ENCODE assay signal across 15 mouse cellular contexts in the genomic region with DNA sequence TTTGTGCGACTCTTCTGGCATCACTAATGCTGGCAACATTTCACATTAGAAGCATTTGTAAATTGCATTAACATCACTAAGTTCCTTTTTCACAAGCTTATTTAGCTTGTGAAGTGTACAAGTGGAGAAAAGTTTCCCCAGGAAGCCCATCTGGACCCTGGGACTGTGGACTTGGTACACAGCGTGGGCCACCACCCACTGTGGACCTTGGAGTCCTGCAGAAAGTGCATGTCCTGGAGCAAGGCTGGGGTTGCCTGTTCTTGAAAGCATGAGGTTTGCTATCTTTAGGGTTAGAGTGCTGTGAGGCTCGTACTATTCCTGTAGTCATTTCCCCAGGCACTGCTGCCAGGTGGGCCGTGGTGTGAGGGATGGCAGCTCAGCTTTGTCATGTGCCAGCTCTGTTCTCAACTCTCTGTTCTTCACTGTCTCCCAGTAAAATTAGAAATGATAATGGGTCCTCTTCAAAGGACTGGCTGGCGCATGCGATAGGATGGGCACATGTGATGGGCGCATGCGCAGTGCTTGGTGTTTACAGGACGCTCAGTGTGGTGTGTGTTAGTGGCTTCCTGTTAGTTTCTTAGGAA.
DNase-seq lines count a peak whose midpoint lies in the region; ATAC-seq and TF ChIP-seq lines count a peak whose summit lies in the region.
"Had no signal": no experiment of that assay in that cellular context is flagged by ENCODE, and none has a peak within 500 bp of the region (broad histone marks: within the 10 kb centered on the region; RNA-seq: fewer than 3 reads in every experiment).

No protein-coding gene starts in this region.

- H3K9ac ChIP-seq in heart, adult 2 months (ENCODE audit: low read depth, low read length) = no peak overlapping the region
- H3K9ac ChIP-seq in heart, embryonic 12.5 days = no peak overlapping the region
- H3K9ac ChIP-seq: limb, embryonic 13.5 days had no signal

- intact Hi-C loops in heart, adult 2 months (cut with DNase I) = loop anchor here (2.0 to 5.0 kb wide), 3 partner anchors 36 to 102 kb away; partner anchors contain the start of gene Has3
- intact Hi-C loops in heart, postnatal 25 days (cut with DNase I) = loop anchor here (5.0 kb wide), 1 partner anchor 67 kb away; no protein-coding TSS in a partner anchor

- TF ChIP-seq CTCF in heart, adult 2 months (IDR thresholded peaks at IDR 0.05) = no peak

- no peak for ATAC-seq in heart, embryonic 12.5 days (ENCODE audit: insufficient number of reproducible peaks, low FRiP score)
- ATAC-seq: activated CD4-positive, CD25-positive, alpha-beta regulatory T cell, adult 4 months had no signal

- H3K4me1 ChIP-seq in heart, adult 2 months (ENCODE audit: control insufficient read depth, insufficient read depth, low read length) = peaks cover 18% of the 10 kb centered on the region
- H3K4me1 ChIP-seq in heart, embryonic 12.5 days (replicated peaks) = no peaks in the 10 kb centered on the region
- H3K4me1 ChIP-seq: limb, embryonic 13.5 days had no signal

- WGBS in heart, adult 2 months = 42% methylated on average over 9 of the region's 9 CpGs
- WGBS in heart, embryonic 12.5 days = 83% methylated on average over 9 of the region's 9 CpGs

- peaks cover 3% of the 10 kb centered on the region; the same call in 1 of the 2 replicates for H3K9me3 ChIP-seq in heart, embryonic 12.5 days (replicated peaks)
- H3K9me3 ChIP-seq: G1E; limb, embryonic 13.5 days had no signal

- DNase-seq in heart, adult 2 months = peak; percentile 41 to 66
- DNase-seq in brain, adult 2 months (ENCODE audit: low read depth, low spot score) = peak; percentile 74
- DNase-seq in heart, postnatal 25 days (ENCODE audit: low spot score) = peak; percentile 6
- DNase-seq in left cerebral cortex, adult 9 months (ENCODE audit: low spot score in 2 of 2) = peak; percentile 55 to 68
- no peak for DNase-seq in neural tube, embryonic 10.5 days (ENCODE audit: extremely low spot score, low spot score)
- no peak for DNase-seq in cerebellum, adult 18-20 months
- DNase-seq in retina, postnatal 1 day = no peak
- DNase-seq: B cell, adult 2 months; cerebellum, postnatal 25 days; lung, adult 2 months had no signal

- peak; percentile 76 for TF ChIP-seq EP300 in heart, adult 2 months (IDR thresholded peaks at IDR 0.05; ENCODE audit: insufficient read depth, low read depth, low read length)

- TF ChIP-seq POLR2A in heart, adult 2 months (IDR thresholded peaks at IDR 0.05; ENCODE audit: insufficient read depth, low read depth, low read length) = peak; percentile 32; the same call in 1 of the 2 replicates

- no peak overlapping the region for H3K4me2 ChIP-seq in heart, embryonic 12.5 days
- H3K4me2 ChIP-seq: limb, embryonic 13.5 days had no signal

- no peaks in the 10 kb centered on the region for H3K79me2 ChIP-seq in heart, adult 2 months (replicated peaks; ENCODE audit: control insufficient read depth, insufficient read depth, low read length)

- no peak overlapping the region for H3K4me3 ChIP-seq in heart, adult 2 months
- H3K4me3 ChIP-seq in heart, embryonic 12.5 days = no peak overlapping the region
- H3K4me3 ChIP-seq: limb, embryonic 13.5 days; myocyte had no signal

- H3K27me3 ChIP-seq in heart, adult 2 months (ENCODE audit: control insufficient read depth, insufficient read depth, low read length) = no peaks in the 10 kb centered on the region
- H3K27me3 ChIP-seq in heart, embryonic 12.5 days (replicated peaks) = no peaks in the 10 kb centered on the region
- H3K27me3 ChIP-seq: limb, embryonic 13.5 days had no signal

- H3K36me3 ChIP-seq in heart, adult 2 months (ENCODE audit: control insufficient read depth, insufficient read depth, low read length) = peaks cover 8% of the 10 kb centered on the region
- H3K36me3 ChIP-seq in heart, embryonic 12.5 days = no peaks in the 10 kb centered on the region
- H3K36me3 ChIP-seq: G1E; limb, embryonic 13.5 days had no signal

- peak overlapping the region; percentile 61 for H3K27ac ChIP-seq in heart, adult 2 months
- no peak overlapping the region for H3K27ac ChIP-seq in heart, embryonic 12.5 days (ENCODE audit: poor library complexity, severe bottlenecking)
- H3K27ac ChIP-seq: limb, embryonic 13.5 days had no signal

Comparison
In these comparisons a context has a peak if more than half of its experiments do, and no peak if none do; other contexts are left out.
1. DNase-seq: peak in heart, adult 2 months (2 of 2), brain, adult 2 months (single experiment), heart, postnatal 25 days (single experiment) and left cerebral cortex, adult 9 months (2 of 2); none in neural tube, embryonic 10.5 days (single experiment), cerebellum, adult 18-20 months (0 of 2) and retina, postnatal 1 day (single experiment).